Mouse (Mus musculus) cerebellum, adult 2 months (tissue): ENCODE data around the gene Urad.

Source experiments
- CTCF ChIP-seq: fragments of 200-500 bp; IDR thresholded peaks from 2 replicates; pipeline ENCODE4 v1.5.1; 2011; ENCODE audit warnings: low read depth, mild to moderate bottlenecking, control low read depth, low read length, moderate library complexity, borderline replicate concordance; ENCODE audit not compliant: insufficient read depth
- POLR2A ChIP-seq: fragments of 200-500 bp; IDR thresholded peaks from 2 replicates; pipeline ENCODE4 v1.6.1; 2011; ENCODE audit warnings: low read length, control low read depth, borderline replicate concordance; ENCODE audit not compliant: insufficient read depth

DNA sequence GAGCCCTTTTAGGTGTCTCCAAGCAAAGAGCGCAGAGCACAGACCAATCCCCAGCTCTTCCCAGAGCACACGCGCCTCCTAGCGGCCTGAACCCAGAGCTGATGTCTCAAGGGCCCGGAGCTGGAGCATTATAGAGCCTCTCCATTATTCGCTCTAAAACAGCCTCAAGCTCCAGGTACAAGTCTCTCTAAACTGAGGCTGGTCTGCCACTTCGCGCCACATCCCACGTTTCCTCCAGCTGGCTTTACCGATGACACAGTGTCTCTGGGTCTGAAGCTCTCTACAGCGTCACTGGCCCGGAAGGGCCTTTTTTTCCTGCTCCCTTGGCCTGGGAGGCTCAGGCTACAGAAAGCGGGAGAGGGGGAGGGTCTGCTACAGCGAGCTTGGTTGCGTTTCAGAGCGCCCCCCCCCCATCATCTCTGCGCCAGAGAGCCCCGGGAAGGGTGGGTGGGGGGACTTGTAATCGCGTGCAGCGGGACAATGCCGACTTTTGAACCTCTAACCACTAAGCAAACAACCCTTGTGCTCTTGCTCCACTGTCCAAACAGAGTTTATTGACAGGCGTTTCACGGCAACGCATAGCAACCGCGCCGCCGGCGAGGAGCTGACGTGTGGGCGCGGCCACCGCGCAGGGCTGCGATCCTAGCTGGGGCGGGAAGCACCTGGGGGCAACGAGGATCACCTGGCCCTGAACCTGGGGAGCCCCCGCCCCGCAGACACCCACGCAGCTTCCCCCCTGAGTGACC is 22.8 kb downstream of the Urad start:
- peak; percentile 58; the same call in 1 of the 2 replicates for TF ChIP-seq CTCF
- TF ChIP-seq POLR2A: no peak
